Mouse (Mus musculus) liver, adult 2 months (tissue): ENCODE measurements around the gene Yy1.

ENCODE experiments used
- CTCF ChIP-seq: fragments of 200-500 bp; IDR thresholded peaks from 2 replicates; pipeline ENCODE4 v1.5.1; 2011; ENCODE audit warnings: low read depth, low read length, control low read depth
- POLR2A ChIP-seq: fragments of 200-500 bp; IDR thresholded peaks from 2 replicates; pipeline ENCODE4 v1.6.1; 2011; ENCODE audit warnings: low read length, control low read depth; ENCODE audit not compliant: insufficient read depth; ENCODE audit errors: extremely low read depth

GRCm38 (mm10) chr12:108793453-108793941 is 724 bp downstream of the Yy1 start:
- TF ChIP-seq CTCF (no peak), POLR2A (no peak)
